17 mouse cellular contexts compared by ENCODE assay signal in genomic region chr13:95832712-95833111, GRCm38 (mm10).
"Had no signal": no experiment of that assay in that cellular context is flagged by ENCODE, and none has a peak within 500 bp of the region (broad histone marks: within the 10 kb centered on the region; RNA-seq: fewer than 3 reads in every experiment).

No protein-coding gene starts in this region.

- H3K27me3 ChIP-seq: liver, embryonic 12.5 days; neural tube, embryonic 15.5 days had no signal

- DNase-seq: kidney, adult 11 months; kidney, adult 9 months; kidney, postnatal 4 days; lung, embryonic 14.5 days; lung, postnatal 10 days; lung, postnatal 4 days; midbrain, embryonic 14.5 days; right cerebral cortex, adult 18-20 months; right cerebral cortex, postnatal 25 days; thymus, adult 2 months; thymus, postnatal 25 days had no signal

- H3K4me1 ChIP-seq: neural tube, embryonic 15.5 days had no signal

- H3K4me3 ChIP-seq: layer of hippocampus, adult 2 months; liver, embryonic 12.5 days; midbrain, embryonic 10.5 days; myocyte; neural tube, embryonic 15.5 days had no signal

- H3K36me3 ChIP-seq: neural tube, embryonic 15.5 days had no signal

- H3K9ac ChIP-seq: liver, embryonic 12.5 days; lung, embryonic 14.5 days; neural tube, embryonic 15.5 days had no signal

- ATAC-seq: liver, embryonic 12.5 days had no signal

- H3K4me2 ChIP-seq: liver, embryonic 12.5 days; lung, embryonic 14.5 days; neural tube, embryonic 15.5 days had no signal

- H3K9me3 ChIP-seq: liver, embryonic 12.5 days; midbrain, embryonic 10.5 days; neural tube, embryonic 15.5 days had no signal

- H3K27ac ChIP-seq: kidney, postnatal 0 days; liver, embryonic 12.5 days; midbrain, embryonic 10.5 days; neural tube, embryonic 15.5 days had no signal
